Mouse (Mus musculus): ENCODE measurements around the gene Tmem202.

The Tmem202 gene

GRCm38 (mm10) chr9:59539441-59540137 lies at the start of gene Tmem202, which contains the start of gene Hexa:
TSS of gene Tmem202 (minus strand) at chr9:59539847.
TSS of gene Hexa (plus strand) at chr9:59539540.
- DNase-seq: peak; percentile 82

GRCm38 (mm10) chr9:59588710-59589671 lies 49.3 kb upstream of the Tmem202 start:
- DNase-seq: no peak

GRCm38 (mm10) chr9:59588252-59588651 lies 48.6 kb upstream of the Tmem202 start:
- no peak for DNase-seq

- DNase-seq: peak; percentile 74
These were observed 45.2 kb upstream of the Tmem202 start for GRCm38 (mm10) chr9:59584871-59585308.

GRCm38 (mm10) chr9:59578505-59578867 lies 38.8 kb upstream of the Tmem202 start:
- no peak for DNase-seq

- DNase-seq: peak; percentile 94
These were observed 38.3 kb upstream of the Tmem202 start, which contains the start of gene Celf6 for GRCm38 (mm10) chr9:59577844-59578504. TSS of gene Celf6 (plus strand) at chr9:59577917.

- DNase-seq: no peak
These were observed 37.8 kb upstream of the Tmem202 start for GRCm38 (mm10) chr9:59577401-59577800.

- no peak for DNase-seq
These were observed 32.2 kb upstream of the Tmem202 start for GRCm38 (mm10) chr9:59571852-59572251.

- peak; percentile 43 for DNase-seq
These were observed 27.5 kb upstream of the Tmem202 start for GRCm38 (mm10) chr9:59567111-59567510.

- DNase-seq: peak; percentile 45
These were observed 26.0 kb upstream of the Tmem202 start for GRCm38 (mm10) chr9:59565600-59565999.

GRCm38 (mm10) chr9:59553719-59554118 lies 14.1 kb upstream of the Tmem202 start:
- no peak for DNase-seq

- DNase-seq: no peak
These were observed 13.0 kb upstream of the Tmem202 start for GRCm38 (mm10) chr9:59552610-59553009.

GRCm38 (mm10) chr9:59551620-59552031 lies 12.0 kb upstream of the Tmem202 start:
- DNase-seq: no peak

GRCm38 (mm10) chr9:59551017-59551416 lies 11.4 kb upstream of the Tmem202 start:
- DNase-seq: no peak

- DNase-seq: no peak
These were observed 10.4 kb upstream of the Tmem202 start for GRCm38 (mm10) chr9:59550077-59550476.

- DNase-seq: no peak
These were observed 9.4 kb upstream of the Tmem202 start for GRCm38 (mm10) chr9:59548961-59549487.

GRCm38 (mm10) chr9:59547869-59548268 lies 8.2 kb upstream of the Tmem202 start:
- no peak for DNase-seq

GRCm38 (mm10) chr9:59544739-59545138 lies 5.1 kb upstream of the Tmem202 start:
- no peak for DNase-seq

- DNase-seq: no peak
These were observed 3.2 kb upstream of the Tmem202 start for GRCm38 (mm10) chr9:59542766-59543324.

- no peak for DNase-seq
These were observed 2.0 kb upstream of the Tmem202 start for GRCm38 (mm10) chr9:59541617-59542016.

GRCm38 (mm10) chr9:59537651-59538050 lies 2.0 kb downstream of the Tmem202 start:
- DNase-seq: no peak

- DNase-seq: peak; percentile 86
These were observed 5.8 kb downstream of the Tmem202 start for GRCm38 (mm10) chr9:59533889-59534288.
